Mouse (Mus musculus): ENCODE measurements around the gene Troap. TPM values are rescaled to one million over a fixed set of nuclear protein-coding genes. Genes with fewer than 3 reads are reported as not detected.

Troap gene
- 0.71 TPM for polyA plus RNA-seq (2014; fragmentation: Illumina TruSeq; extraction: RNeasy Lipid Tissue Mini Kit (QIAGEN cat#74804); ENCODE audit: low replicate concordance)

GRCm38 (mm10) chr15:99074019-99074599 lies at the start of gene Troap:
Troap (plus strand) TSS chr15:99074575.

DNA sequence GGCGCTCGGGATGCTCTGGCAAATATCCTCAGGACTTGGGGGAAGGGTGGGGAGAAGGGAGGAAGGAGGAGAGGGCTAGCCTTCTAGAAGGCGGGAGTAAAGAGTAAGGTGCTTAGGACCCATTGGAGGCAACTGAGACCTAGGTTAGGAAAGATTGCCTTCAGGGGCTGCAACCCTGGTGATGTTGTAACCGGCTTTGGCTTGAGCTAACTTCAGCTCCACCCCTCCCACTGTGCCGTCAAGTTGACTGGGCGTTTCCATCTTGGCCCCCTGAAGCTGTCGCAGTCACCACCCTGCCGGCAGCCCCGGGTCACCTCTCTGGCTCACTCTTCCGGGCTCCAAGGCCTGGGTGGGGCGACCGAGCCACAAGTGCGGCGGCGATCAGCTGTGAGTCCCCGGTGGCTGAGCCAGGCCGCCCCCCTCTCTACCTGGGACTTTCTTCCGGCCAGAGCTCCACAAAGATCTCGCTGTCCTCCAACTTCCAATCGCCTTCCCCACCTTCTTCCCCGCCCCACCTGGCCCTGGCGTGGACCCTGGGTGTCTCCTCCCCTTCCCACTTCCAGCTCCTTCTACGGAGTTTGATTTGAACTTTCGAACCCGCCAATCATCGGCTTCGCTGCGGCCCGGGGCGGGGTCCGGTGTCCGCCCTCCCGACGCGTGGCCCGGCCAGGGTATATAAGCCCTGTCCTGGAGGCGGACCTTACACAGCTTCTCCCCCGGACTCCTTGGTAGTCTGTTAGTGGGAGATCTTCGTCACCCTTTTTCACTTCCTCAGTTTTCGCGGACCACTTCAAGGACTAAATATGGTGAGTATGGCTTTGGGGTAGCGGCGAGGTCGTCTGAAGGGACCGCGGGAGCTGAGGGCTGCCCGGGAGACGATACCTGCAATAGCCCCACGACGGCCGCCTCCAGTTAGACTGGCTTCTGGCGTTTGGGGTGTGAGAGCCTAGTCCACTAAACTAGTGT lies 44.5 kb upstream of the Troap start, which contains the start of gene Tuba1c:
Tuba1c (plus strand) TSS at position 273 of the 966 bp plus-strand sequence.

GRCm38 (mm10) chr15:99055040-99055439 lies 19.3 kb upstream of the Troap start, which contains the start of gene Prph:
Prph (plus strand) TSS chr15:99055174.

DNA sequence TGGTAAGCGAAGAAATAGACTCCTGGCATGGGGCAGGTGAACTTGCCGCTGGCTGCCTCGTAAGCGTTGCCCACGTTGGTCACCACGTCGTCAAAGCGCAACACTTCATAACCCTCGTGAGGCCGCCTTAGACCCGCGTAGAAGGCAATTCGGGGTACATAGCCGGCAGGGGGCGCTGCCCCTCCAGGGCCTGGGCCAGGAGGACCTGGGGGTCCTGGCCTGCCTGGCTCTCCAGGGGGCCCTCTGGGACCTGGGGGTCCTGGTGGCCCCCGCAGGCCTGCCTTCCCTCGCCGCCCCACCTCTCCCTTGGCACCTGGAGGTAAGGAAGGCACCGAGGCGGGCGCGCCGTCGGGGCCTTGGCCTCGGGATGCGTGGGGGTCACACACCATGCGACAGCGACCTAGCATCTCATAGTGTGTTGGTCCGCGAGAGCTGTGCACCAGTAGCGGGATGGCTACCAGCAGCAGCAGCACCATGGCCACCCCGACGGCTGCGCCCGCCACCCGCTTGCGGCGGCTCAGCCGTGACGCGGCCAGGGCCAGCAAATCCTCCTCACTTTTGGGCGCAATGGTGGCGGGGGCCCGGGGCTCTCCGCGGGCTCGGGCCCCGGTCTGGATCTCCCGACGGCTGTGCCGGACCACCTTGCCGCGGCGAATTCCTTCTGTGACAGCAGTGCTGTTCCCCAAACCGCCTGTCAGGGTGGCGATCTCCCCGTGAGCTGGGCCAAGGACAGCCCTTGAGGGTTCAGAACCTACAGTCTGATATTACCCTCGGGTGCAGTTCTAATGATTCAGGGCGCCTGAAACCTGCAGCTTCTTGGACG lies 13.1 kb downstream of the Troap start, which contains the start of gene C1ql4:
C1ql4 (minus strand) TSS at position 565 of the 823 bp plus-strand sequence.

DNA sequence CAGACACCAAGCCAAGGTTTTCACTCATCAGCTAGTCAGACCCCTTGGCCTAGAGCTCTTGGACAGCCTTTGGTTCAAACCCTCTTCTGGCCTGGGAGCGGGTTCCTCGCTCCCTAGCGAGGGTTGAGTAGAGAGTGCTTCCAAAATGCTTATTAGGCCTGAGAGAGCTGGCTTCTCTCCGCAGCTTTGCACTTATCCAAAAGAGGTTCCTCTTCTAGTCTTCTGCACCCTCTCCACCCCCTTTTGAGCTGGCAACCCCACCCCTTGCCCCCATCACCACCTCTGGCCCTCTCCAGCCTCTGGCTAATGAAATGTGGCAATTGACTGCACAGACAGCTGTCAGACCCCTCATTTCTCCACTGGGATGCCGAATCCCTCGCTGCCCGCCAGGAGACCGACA lies 18.5 kb downstream of the Troap start, which contains the start of gene Dnajc22:
Dnajc22 (plus strand) TSS at position 301 of the 400 bp plus-strand sequence.

DNA sequence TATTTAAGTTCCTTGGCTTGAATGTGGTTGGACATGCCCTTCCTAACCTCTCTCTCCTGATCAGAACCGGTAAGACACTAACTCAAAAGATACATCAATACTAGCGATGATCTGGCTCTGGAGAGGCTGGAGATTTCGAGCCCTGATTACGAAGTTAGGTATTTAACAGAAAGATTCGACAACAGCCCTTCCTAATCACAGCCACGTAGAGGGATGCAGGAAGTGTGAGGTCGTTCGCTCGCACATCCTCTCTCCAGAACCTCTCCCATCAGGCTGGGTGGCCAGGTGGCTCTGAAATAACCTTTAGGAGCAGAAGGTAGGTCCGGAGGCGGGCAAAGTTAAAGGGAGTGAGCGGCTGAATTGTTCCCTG lies 51.3 kb downstream of the Troap start, which contains the start of gene Spats2:
Spats2 (plus strand) TSS at position 206 of the 370 bp plus-strand sequence.

Other genes starting within 250 kb of the Troap start
- 25.9 TPM for gene Prkag1, start 243.1 kb upstream of the Troap start, polyA plus RNA-seq (2014; fragmentation: Illumina TruSeq; extraction: RNeasy Lipid Tissue Mini Kit (QIAGEN cat#74804); ENCODE audit: low replicate concordance)
- 1.7 TPM for gene Kmt2d, start 203.4 kb upstream of the Troap start, polyA plus RNA-seq (2014; fragmentation: Illumina TruSeq; extraction: RNeasy Lipid Tissue Mini Kit (QIAGEN cat#74804); ENCODE audit: low replicate concordance)
- gene Rhebl1, start 180.0 kb upstream of the Troap start, polyA plus RNA-seq (2014; fragmentation: Illumina TruSeq; extraction: RNeasy Lipid Tissue Mini Kit (QIAGEN cat#74804); ENCODE audit: low replicate concordance), result 13.2 TPM
- gene Dhh, start 176.0 kb upstream of the Troap start, polyA plus RNA-seq (2014; fragmentation: Illumina TruSeq; extraction: RNeasy Lipid Tissue Mini Kit (QIAGEN cat#74804); ENCODE audit: low replicate concordance), result not detected
- gene Lmbr1l, start 156.3 kb upstream of the Troap start, polyA plus RNA-seq (2014; fragmentation: Illumina TruSeq; extraction: RNeasy Lipid Tissue Mini Kit (QIAGEN cat#74804); ENCODE audit: low replicate concordance), result 4.2 TPM
- gene Tuba1b, start 140.0 kb upstream of the Troap start, polyA plus RNA-seq (2014; fragmentation: Illumina TruSeq; extraction: RNeasy Lipid Tissue Mini Kit (QIAGEN cat#74804); ENCODE audit: low replicate concordance), result 12.4 TPM
- not detected for gene Gm49450, start 121.0 kb upstream of the Troap start, polyA plus RNA-seq (2014; fragmentation: Illumina TruSeq; extraction: RNeasy Lipid Tissue Mini Kit (QIAGEN cat#74804); ENCODE audit: low replicate concordance)
- 18.2 TPM for gene Tuba1a, start 120.9 kb upstream of the Troap start, polyA plus RNA-seq (2014; fragmentation: Illumina TruSeq; extraction: RNeasy Lipid Tissue Mini Kit (QIAGEN cat#74804); ENCODE audit: low replicate concordance)
- gene Tuba1c, start 44.7 kb upstream of the Troap start, polyA plus RNA-seq (2014; fragmentation: Illumina TruSeq; extraction: RNeasy Lipid Tissue Mini Kit (QIAGEN cat#74804); ENCODE audit: low replicate concordance), result 10.2 TPM
- 0.45 TPM for gene Prph, start 19.4 kb upstream of the Troap start, polyA plus RNA-seq (2014; fragmentation: Illumina TruSeq; extraction: RNeasy Lipid Tissue Mini Kit (QIAGEN cat#74804); ENCODE audit: low replicate concordance)
- gene C1ql4, start 13.2 kb downstream of the Troap start, polyA plus RNA-seq (2014; fragmentation: Illumina TruSeq; extraction: RNeasy Lipid Tissue Mini Kit (QIAGEN cat#74804); ENCODE audit: low replicate concordance), result not detected
- 11.9 TPM for gene Dnajc22, start 18.6 kb downstream of the Troap start, polyA plus RNA-seq (2014; fragmentation: Illumina TruSeq; extraction: RNeasy Lipid Tissue Mini Kit (QIAGEN cat#74804); ENCODE audit: low replicate concordance)
- 11.5 TPM for gene Spats2, start 51.3 kb downstream of the Troap start, polyA plus RNA-seq (2014; fragmentation: Illumina TruSeq; extraction: RNeasy Lipid Tissue Mini Kit (QIAGEN cat#74804); ENCODE audit: low replicate concordance)
- gene Kcnh3, start 150.3 kb downstream of the Troap start, polyA plus RNA-seq (2014; fragmentation: Illumina TruSeq; extraction: RNeasy Lipid Tissue Mini Kit (QIAGEN cat#74804); ENCODE audit: low replicate concordance), result not detected
- not detected for gene Mcrs1, start 177.4 kb downstream of the Troap start, polyA plus RNA-seq (2014; fragmentation: Illumina TruSeq; extraction: RNeasy Lipid Tissue Mini Kit (QIAGEN cat#74804); ENCODE audit: low replicate concordance)
- 1.1 TPM for gene Prpf40b, start 220.5 kb downstream of the Troap start, polyA plus RNA-seq (2014; fragmentation: Illumina TruSeq; extraction: RNeasy Lipid Tissue Mini Kit (QIAGEN cat#74804); ENCODE audit: low replicate concordance)
- gene Fam186b, start 221.3 kb downstream of the Troap start, polyA plus RNA-seq (2014; fragmentation: Illumina TruSeq; extraction: RNeasy Lipid Tissue Mini Kit (QIAGEN cat#74804); ENCODE audit: low replicate concordance), result not detected